ENCODE assay signal across 8 mouse cellular contexts in genomic region chr5:76658084-76658934, GRCm38 (mm10). TPM values are rescaled to one million over a fixed set of nuclear protein-coding genes. Genes with fewer than 3 reads are reported as not detected.
DNase-seq lines count a peak whose midpoint lies in the region; ATAC-seq and TF ChIP-seq lines count a peak whose summit lies in the region.

No protein-coding gene starts in this region.

- no peak for TF ChIP-seq EP300 in stomach, postnatal 0 days (optimal IDR thresholded peaks at IDR 0.05)

- H3K36me3 ChIP-seq in kidney, embryonic 14.5 days (ENCODE audit: control insufficient read depth, insufficient read depth, low read length): no peaks in the 10 kb centered on the region
- H3K36me3 ChIP-seq in heart, embryonic 16.5 days (ENCODE audit: control insufficient read depth, insufficient read depth): no peaks in the 10 kb centered on the region
- H3K36me3 ChIP-seq in limb, embryonic 11.5 days (ENCODE audit: control insufficient read depth, insufficient read depth, low read length): no peaks in the 10 kb centered on the region
- H3K36me3 ChIP-seq in midbrain, embryonic 14.5 days (ENCODE audit: control insufficient read depth, insufficient read depth, low read length): no peaks in the 10 kb centered on the region
- H3K36me3 ChIP-seq in stomach, postnatal 0 days (ENCODE audit: control insufficient read depth, insufficient read depth, low read length): no peaks in the 10 kb centered on the region

- 1% methylated on average over 38 of the region's 38 CpGs for WGBS in kidney, embryonic 14.5 days
- WGBS in heart, embryonic 16.5 days: 7% methylated on average over 38 of the region's 38 CpGs
- WGBS in limb, embryonic 11.5 days: under 1% methylated on average over 38 of the region's 38 CpGs
- under 1% methylated on average over 38 of the region's 38 CpGs for WGBS in midbrain, embryonic 14.5 days
- 3% methylated on average over 38 of the region's 38 CpGs for WGBS in stomach, postnatal 0 days

- peak overlapping the region; percentile 84 for H3K4me3 ChIP-seq in kidney, embryonic 14.5 days (ENCODE audit: low read length)
- peak overlapping the region; percentile 80 for H3K4me3 ChIP-seq in heart, embryonic 16.5 days (ENCODE audit: low read length)
- peak overlapping the region; percentile 72 for H3K4me3 ChIP-seq in limb, embryonic 11.5 days (ENCODE audit: low read depth, low read length)
- peak overlapping the region; percentile 88 for H3K4me3 ChIP-seq in midbrain, embryonic 14.5 days (replicated peaks; ENCODE audit: low read depth, low read length)
- peak overlapping the region; percentile 67 for H3K4me3 ChIP-seq in stomach, postnatal 0 days (ENCODE audit: low read depth, low read length)

- H3K27ac ChIP-seq in kidney, embryonic 14.5 days (ENCODE audit: low read depth, low read length): peak overlapping the region; percentile 88
- no peak overlapping the region for H3K27ac ChIP-seq in heart, embryonic 16.5 days (ENCODE audit: low read length)
- peak overlapping the region; percentile 23 for H3K27ac ChIP-seq in limb, embryonic 11.5 days (replicated peaks; ENCODE audit: low read depth, low read length)
- peak overlapping the region; percentile 99 for H3K27ac ChIP-seq in midbrain, embryonic 14.5 days (replicated peaks; ENCODE audit: low read depth, low read length)
- H3K27ac ChIP-seq in stomach, postnatal 0 days (replicated peaks): peak overlapping the region; percentile 18; the same call in 1 of the 2 replicates

- H3K4me1 ChIP-seq in kidney, embryonic 14.5 days (ENCODE audit: control insufficient read depth, insufficient read depth, low read length): 0 out of 2 replicates have a peak, but pooled peaks cover 7% of the 10 kb centered on the region
- peaks cover 4% of the 10 kb centered on the region; the same call in 1 of the 2 replicates for H3K4me1 ChIP-seq in heart, embryonic 16.5 days (ENCODE audit: control insufficient read depth, insufficient read depth, low read length)
- H3K4me1 ChIP-seq in limb, embryonic 11.5 days (ENCODE audit: control insufficient read depth, insufficient read depth, low read length): peaks cover 5% of the 10 kb centered on the region; the same call in 1 of the 2 replicates
- peaks cover 23% of the 10 kb centered on the region; the same call in 1 of the 2 replicates for H3K4me1 ChIP-seq in midbrain, embryonic 14.5 days (ENCODE audit: control insufficient read depth, insufficient read depth, low read length)
- H3K4me1 ChIP-seq in stomach, postnatal 0 days (replicated peaks; ENCODE audit: control insufficient read depth, insufficient read depth): no peaks in the 10 kb centered on the region

- TF ChIP-seq CTCF in stomach, postnatal 0 days (IDR thresholded peaks at IDR 0.05; ENCODE audit: low read depth): no peak

- H3K9me3 ChIP-seq in kidney, embryonic 14.5 days (ENCODE audit: control insufficient read depth, low read length): no peaks in the 10 kb centered on the region
- no peaks in the 10 kb centered on the region for H3K9me3 ChIP-seq in heart, embryonic 16.5 days (replicated peaks; ENCODE audit: control insufficient read depth, low read length)
- H3K9me3 ChIP-seq in limb, embryonic 11.5 days (ENCODE audit: control insufficient read depth, low read length): no peaks in the 10 kb centered on the region
- H3K9me3 ChIP-seq in midbrain, embryonic 14.5 days (ENCODE audit: control insufficient read depth, low read length): no peaks in the 10 kb centered on the region
- no peaks in the 10 kb centered on the region for H3K9me3 ChIP-seq in stomach, postnatal 0 days (ENCODE audit: control insufficient read depth, low read length)

- no peaks in the 10 kb centered on the region for H3K27me3 ChIP-seq in kidney, embryonic 14.5 days (ENCODE audit: control insufficient read depth, insufficient read depth, low read length)
- no peaks in the 10 kb centered on the region for H3K27me3 ChIP-seq in heart, embryonic 16.5 days (ENCODE audit: control insufficient read depth, insufficient read depth, low read length)
- no peaks in the 10 kb centered on the region for H3K27me3 ChIP-seq in limb, embryonic 11.5 days (ENCODE audit: control insufficient read depth, insufficient read depth, low read length)
- H3K27me3 ChIP-seq in midbrain, embryonic 14.5 days (ENCODE audit: control insufficient read depth, insufficient read depth, low read length): no peaks in the 10 kb centered on the region
- no peaks in the 10 kb centered on the region for H3K27me3 ChIP-seq in stomach, postnatal 0 days (ENCODE audit: control insufficient read depth, insufficient read depth, low read length)

- H3K9ac ChIP-seq in kidney, embryonic 14.5 days (ENCODE audit: low read depth, low read length): peak overlapping the region; percentile 92
- H3K9ac ChIP-seq in heart, embryonic 16.5 days (ENCODE audit: low read length): peak overlapping the region; percentile 91
- peak overlapping the region; percentile 96 for H3K9ac ChIP-seq in limb, embryonic 11.5 days (ENCODE audit: low read length)
- peak overlapping the region; percentile 99 for H3K9ac ChIP-seq in midbrain, embryonic 14.5 days (replicated peaks; ENCODE audit: low read length)
- peak overlapping the region; percentile 67 for H3K9ac ChIP-seq in stomach, postnatal 0 days (ENCODE audit: low read length)

- peak; percentile 85 for ATAC-seq in kidney, embryonic 14.5 days (ENCODE audit: low FRiP score, low TSS enrichment)
- peak; percentile 77 for ATAC-seq in heart, embryonic 16.5 days (replicated peaks; ENCODE audit: extremely low read depth, insufficient read depth, low FRiP score)
- peak; percentile 68 for ATAC-seq in limb, embryonic 11.5 days (ENCODE audit: insufficient number of reproducible peaks, low FRiP score, low TSS enrichment, low read depth)
- peak; percentile 84 for ATAC-seq in midbrain, embryonic 14.5 days (ENCODE audit: low FRiP score, low TSS enrichment)
- peak; percentile 59 for ATAC-seq in stomach, postnatal 0 days (ENCODE audit: low FRiP score, low TSS enrichment)

- H3K4me2 ChIP-seq in kidney, embryonic 14.5 days (replicated peaks; ENCODE audit: low read depth, low read length): peak overlapping the region; percentile 93
- H3K4me2 ChIP-seq in heart, embryonic 16.5 days (ENCODE audit: low read depth, low read length): peak overlapping the region; percentile 100
- peak overlapping the region; percentile 89 for H3K4me2 ChIP-seq in limb, embryonic 11.5 days (ENCODE audit: low read depth, severe bottlenecking)
- peak overlapping the region; percentile 86 for H3K4me2 ChIP-seq in midbrain, embryonic 14.5 days (ENCODE audit: low read length)
- H3K4me2 ChIP-seq in stomach, postnatal 0 days (replicated peaks; ENCODE audit: low read depth): peak overlapping the region; percentile 100

- DNase-seq in kidney, adult 11 months: no peak
- peak; percentile 30 for DNase-seq in NIH3T3 (ENCODE audit: low read depth)
- peak; percentile 75 for DNase-seq in embryo, embryonic 10.5 days (ENCODE audit: low spot score)
- DNase-seq in limb, embryonic 11.5 days (ENCODE audit: low spot score): peak; percentile 82
- DNase-seq in midbrain, embryonic 14.5 days: peak; percentile 81
- peak; percentile 52 for DNase-seq in stomach, postnatal 0 days (ENCODE audit: low spot score)

RNA-seq across cellular contexts. Expression of gene C530008M17Rik, which starts 2.0 kb away (rescaled TPM):
- 14.9 and 21.2 TPM in 2 replicates for polyA plus RNA-seq in kidney, embryonic 14.5 days (2014; fragmentation: Nextera tagmentation; extraction: Ambion mirVana)
- 31.6 and 37.4 TPM in 2 replicates for polyA plus RNA-seq in heart, embryonic 16.5 days (2015; fragmentation: Nextera tagmentation; extraction: Ambion mirVana)
- 18.4 and 20.9 TPM in 2 replicates for polyA plus RNA-seq in limb, embryonic 11.5 days (2014; fragmentation: Nextera tagmentation; extraction: Ambion mirVana)
- 52.1 and 60.0 TPM in 2 replicates for polyA plus RNA-seq in midbrain, embryonic 14.5 days (2014; fragmentation: Nextera tagmentation; extraction: Ambion mirVana)
- polyA plus RNA-seq in stomach, postnatal 0 days (2015; fragmentation: Nextera tagmentation; extraction: Ambion mirVana): 3.6 TPM in 2 replicates
